Mouse (Mus musculus) brown adipose tissue, adult 24 weeks (tissue): Measurements from ENCODE around the gene Aldh1l1. TPM values are rescaled to one million over a fixed set of nuclear protein-coding genes. Genes with fewer than 3 reads are reported as not detected.
"Not testable (repeated sequence)": the region's sequence is repeated elsewhere in the genome, so short reads cannot be mapped to it uniquely, and the experiment has no call there.

Experiments used
- H3K27ac ChIP-seq: fragments of 200-500 bp; replicated peaks from 2 replicates; pipeline ENCODE4 v1.5.1; 2012; ENCODE audit warnings: low read depth, mild to moderate bottlenecking, low read length
- H3K4me1 ChIP-seq: fragments of 200-500 bp; 2 replicates; pipeline ENCODE4 v1.6.1; 2012; ENCODE audit warnings: low read length, mixed read lengths; ENCODE audit not compliant: control insufficient read depth, insufficient read depth, insufficient read length
- H3K4me3 ChIP-seq: fragments of 200-500 bp; 2 replicates; pipeline ENCODE4 v1.5.1; 2012; ENCODE audit warnings: low read depth, mild to moderate bottlenecking, low read length, moderate library complexity; ENCODE audit not compliant: insufficient read depth
- polyA plus RNA-seq: library from polyadenylated mRNA; stranded (reverse); fragments of >200 nt; gene quantifications from 2 replicates; pipeline ENCODE4 v1.2.4, GENCODE M21; 2012; ENCODE audit not compliant: missing spikeins, insufficient read depth, insufficient read length

The Aldh1l1 gene
- polyA plus RNA-seq, 1 experiment = 46.2 TPM

DNA sequence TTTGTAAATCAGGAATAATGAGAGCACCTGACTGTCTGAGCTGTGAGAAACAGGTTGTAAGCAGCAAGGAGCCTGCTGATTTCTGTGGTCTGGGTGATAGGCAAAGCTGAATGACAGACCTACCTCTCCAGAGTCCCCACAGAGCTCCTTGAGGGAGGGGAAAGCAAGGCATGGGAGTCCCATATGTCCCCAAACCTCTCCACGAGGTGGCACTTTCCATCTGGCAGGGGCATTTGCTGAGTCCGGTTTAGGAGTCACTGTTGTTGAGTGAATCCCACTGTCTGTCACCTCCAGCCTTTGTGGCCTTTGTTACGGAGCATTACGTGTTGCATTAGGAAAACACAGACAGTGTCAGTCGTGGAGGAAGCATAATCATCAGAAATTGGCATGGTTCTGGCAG is 133.7 kb downstream of the Aldh1l1 start:
- Histone ChIP-seq H3K4me1 (no peaks in the 10 kb centered on the region), H3K4me3 (no peak overlapping the region), H3K27ac (no peak overlapping the region)

- Histone ChIP-seq H3K27ac (no peak overlapping the region), H3K4me3 (no peak overlapping the region), H3K4me1 (no peaks in the 10 kb centered on the region)
Observed at GRCm38 (mm10) chr6:90620791-90621583, 134.8 kb downstream of the Aldh1l1 start.

DNA sequence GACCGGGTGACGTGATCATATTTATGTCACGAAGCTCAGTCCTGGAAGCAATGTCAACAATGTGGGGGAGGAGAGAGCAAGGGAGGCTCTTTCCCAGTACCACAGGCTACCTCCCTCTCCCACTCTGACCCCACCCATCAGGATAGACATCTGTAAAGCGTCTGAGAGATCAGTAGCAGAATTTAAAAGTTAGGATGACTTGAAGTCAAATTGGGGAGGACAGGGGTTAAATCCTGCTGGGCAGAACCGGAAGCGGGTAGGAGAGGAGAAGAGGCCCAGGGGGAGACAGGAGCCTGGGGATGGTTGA is 135.3 kb downstream of the Aldh1l1 start:
- no peaks in the 10 kb centered on the region for H3K4me1 ChIP-seq
- H3K27ac ChIP-seq = no peak overlapping the region
- H3K4me3 ChIP-seq = no peak overlapping the region

DNA sequence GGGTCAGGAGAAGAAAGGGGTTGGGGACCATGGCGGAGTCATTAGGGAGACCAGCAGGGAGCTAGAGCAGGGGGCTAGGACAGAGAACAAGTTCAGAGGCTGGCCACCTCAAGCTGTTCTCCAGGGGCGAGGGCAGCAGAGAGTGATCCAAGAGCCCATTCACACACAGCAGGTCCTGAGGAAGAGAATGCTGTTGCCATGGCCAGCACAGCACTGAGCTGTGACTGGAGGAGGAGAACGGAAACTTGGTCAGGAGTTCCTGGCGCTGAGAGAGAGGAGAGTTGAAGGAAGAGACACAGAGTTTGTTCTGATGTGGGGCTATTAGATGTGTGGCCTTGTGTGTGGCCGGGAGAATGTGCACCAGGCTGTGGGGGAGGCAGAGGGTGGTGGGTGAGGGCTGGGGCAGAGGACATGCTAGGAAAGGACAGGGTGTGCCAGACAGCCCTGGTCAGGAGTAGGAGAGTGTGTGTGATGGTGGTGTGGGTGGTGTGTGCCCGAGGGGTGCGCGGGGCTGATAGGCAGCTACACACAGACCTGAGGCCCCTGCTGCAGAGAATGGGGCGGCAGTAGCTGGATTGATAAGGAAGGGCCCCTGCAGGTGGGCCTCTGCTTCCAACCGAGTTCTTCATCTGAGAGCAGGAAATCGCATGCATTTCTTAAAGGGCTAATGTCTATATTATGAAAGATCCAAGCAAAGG is 136.7 kb downstream of the Aldh1l1 start:
- Histone ChIP-seq H3K4me1 (no peaks in the 10 kb centered on the region), H3K4me3 (no peak overlapping the region), H3K27ac (no peak overlapping the region)

DNA sequence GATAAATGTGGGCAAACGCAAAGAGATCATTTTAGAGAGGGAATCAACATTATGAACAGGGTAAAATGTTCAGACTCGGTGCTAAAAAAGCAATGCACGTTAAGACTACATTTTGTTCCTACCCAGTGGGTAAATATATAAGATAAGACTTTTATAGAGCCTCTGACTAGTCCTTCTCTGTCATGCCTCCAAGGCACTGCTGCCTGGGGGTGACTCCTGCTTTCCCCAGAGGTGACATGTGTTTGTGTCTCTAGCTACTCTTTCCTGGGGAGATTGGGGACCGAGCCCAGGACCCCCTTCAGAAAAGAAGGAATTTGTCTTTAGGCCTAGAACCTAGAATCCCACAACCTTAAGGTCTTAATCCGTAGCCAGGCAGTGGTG is 137.2 kb downstream of the Aldh1l1 start:
- Histone ChIP-seq H3K4me1 (no peaks in the 10 kb centered on the region), H3K27ac (no peak overlapping the region), H3K4me3 (no peak overlapping the region)

DNA sequence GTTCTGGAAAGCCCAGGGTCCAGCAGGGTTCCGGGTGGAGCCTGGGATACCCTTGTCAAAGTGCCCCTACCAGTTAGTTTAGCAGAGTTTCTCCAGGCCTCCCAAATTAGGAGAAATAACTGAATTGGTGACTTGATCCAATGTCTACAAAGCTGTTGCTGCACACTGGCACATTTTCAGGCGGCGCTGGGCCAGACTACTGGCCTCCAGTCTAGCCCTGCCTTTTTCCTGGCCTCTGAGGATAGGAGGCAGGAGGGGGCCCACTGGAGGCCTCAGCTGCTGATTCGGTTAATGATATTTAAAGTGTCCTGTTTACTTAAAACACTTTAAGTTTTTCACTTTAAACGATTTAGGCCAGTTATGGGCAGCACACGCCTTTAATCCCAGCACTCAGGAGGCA is 138.0 kb downstream of the Aldh1l1 start:
- no peak overlapping the region for H3K27ac ChIP-seq
- H3K4me3 ChIP-seq = no peak overlapping the region
- H3K4me1 ChIP-seq = no peaks in the 10 kb centered on the region

GRCm38 (mm10) chr6:90624733-90625132 is 138.5 kb downstream of the Aldh1l1 start:
- Histone ChIP-seq H3K4me3 (no peak overlapping the region), H3K4me1 (no peaks in the 10 kb centered on the region), H3K27ac (no peak overlapping the region)

- no peak overlapping the region for H3K27ac ChIP-seq
- no peaks in the 10 kb centered on the region for H3K4me1 ChIP-seq
- H3K4me3 ChIP-seq = no peak overlapping the region
Observed at GRCm38 (mm10) chr6:90625207-90625994, 139.2 kb downstream of the Aldh1l1 start.

DNA sequence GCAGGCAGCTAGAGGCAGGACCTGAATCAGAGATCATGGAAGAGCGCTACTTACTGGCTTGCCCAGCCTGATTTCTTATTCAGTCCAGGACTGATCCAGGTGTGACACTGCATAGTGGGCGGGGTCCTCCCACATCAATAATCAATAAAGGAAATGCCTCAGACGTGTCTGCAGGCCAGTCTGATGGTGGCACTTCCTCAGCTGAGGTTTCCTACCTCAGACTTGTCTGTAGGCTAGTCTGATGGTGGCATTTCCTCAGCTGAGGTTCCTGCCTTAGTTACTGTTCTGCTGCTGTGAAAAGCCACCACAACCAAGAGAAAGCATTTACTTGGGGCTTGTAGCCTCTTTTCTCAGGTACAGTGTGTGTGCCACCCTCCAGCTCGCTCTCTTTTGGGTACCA is 141.3 kb downstream of the Aldh1l1 start:
- H3K4me3 ChIP-seq = no peak overlapping the region
- no peak overlapping the region for H3K27ac ChIP-seq
- no peaks in the 10 kb centered on the region for H3K4me1 ChIP-seq

- Histone ChIP-seq H3K4me3 (no peak overlapping the region), H3K27ac (no peak overlapping the region), H3K4me1 (no peaks in the 10 kb centered on the region)
Observed at GRCm38 (mm10) chr6:90629506-90629905, 143.3 kb downstream of the Aldh1l1 start.

DNA sequence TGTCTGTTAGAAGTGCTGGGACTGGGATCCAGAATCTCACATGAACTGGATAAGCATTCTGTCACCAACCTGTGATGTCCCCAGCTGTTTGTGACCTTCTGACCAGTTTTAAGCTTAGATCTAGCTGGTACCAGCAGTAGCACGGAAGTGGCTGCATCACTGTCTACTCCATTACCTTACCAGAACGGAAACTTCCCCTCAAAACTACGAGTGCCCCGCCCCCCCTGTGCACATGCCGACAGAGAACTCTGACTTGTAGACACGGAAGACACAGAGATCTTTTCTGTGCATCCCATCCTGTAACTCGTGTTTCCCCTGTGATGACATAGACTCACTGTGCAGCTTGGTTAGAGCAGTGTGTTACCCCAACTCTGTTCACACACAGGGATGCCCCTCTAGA is 144.2 kb downstream of the Aldh1l1 start:
- no peak overlapping the region for H3K27ac ChIP-seq
- H3K4me3 ChIP-seq = no peak overlapping the region
- H3K4me1 ChIP-seq = no peaks in the 10 kb centered on the region

GRCm38 (mm10) chr6:90632526-90632925 is 146.3 kb downstream of the Aldh1l1 start:
- H3K4me3 ChIP-seq, H3K27ac ChIP-seq, H3K4me1 ChIP-seq: not testable (repeated sequence)

GRCm38 (mm10) chr6:90635081-90635480 is 148.9 kb downstream of the Aldh1l1 start:
- H3K4me1 ChIP-seq = no peaks in the 10 kb centered on the region
- no peak overlapping the region for H3K4me3 ChIP-seq
- H3K27ac ChIP-seq = no peak overlapping the region

DNA sequence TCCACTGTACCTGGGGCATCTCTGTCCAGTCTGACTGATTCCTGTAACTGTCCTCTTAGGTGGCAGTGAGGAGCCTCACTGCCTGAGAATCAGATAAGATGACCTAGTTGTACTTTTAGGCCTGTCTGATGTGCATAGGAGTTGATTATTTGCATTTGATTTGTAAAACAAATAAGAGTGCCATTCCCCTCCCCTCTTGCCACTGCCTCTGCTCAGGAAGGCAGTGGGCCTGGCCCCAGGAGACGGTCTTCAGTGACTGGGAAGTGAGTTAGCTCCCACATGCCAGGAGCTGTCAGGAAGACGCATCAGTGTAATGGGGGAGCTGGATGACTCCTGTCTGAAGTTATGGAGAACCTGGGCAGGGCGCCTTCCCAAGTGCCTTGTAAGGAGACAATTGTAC is 149.4 kb downstream of the Aldh1l1 start:
- Histone ChIP-seq H3K27ac (no peak overlapping the region), H3K4me1 (no peaks in the 10 kb centered on the region), H3K4me3 (no peak overlapping the region)

DNA sequence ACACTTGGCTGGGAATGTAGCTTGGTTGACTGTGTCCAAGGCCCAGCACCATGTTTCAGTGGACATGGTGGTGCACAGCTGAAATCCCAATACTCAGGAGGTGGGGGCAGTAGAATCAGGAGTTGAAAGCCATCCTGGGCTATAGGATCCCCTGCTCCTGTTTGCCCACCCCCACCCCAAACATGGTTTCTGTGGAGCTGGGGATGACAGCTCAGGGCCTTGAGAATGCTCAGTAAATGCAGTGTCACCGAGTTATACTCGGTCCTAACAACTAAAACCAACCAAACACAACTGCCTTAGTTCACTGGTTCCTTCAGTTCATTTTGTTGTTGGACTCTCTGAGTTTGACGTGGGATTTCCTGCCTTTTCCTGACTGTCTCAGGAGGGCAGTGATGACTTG is 156.8 kb downstream of the Aldh1l1 start:
- Histone ChIP-seq H3K4me3 (no peak overlapping the region), H3K4me1 (no peaks in the 10 kb centered on the region), H3K27ac (no peak overlapping the region)
